Mouse (Mus musculus): ENCODE results near the gene Sh3bp1.

GRCm38 (mm10) chr15:78862280-78862679, 37.3 kb upstream of the Sh3bp1 start:
- TF ChIP-seq CTCF (IDR thresholded peaks at IDR 0.05; ENCODE audit: low read depth, low read length), result no peak
- TF ChIP-seq GATA1 (IDR thresholded peaks at IDR 0.05; ENCODE audit: borderline replicate concordance, low read length), result no peak
